Mouse (Mus musculus): ENCODE measurements around the gene Olfr983. TPM values are rescaled to one million over a fixed set of nuclear protein-coding genes. Genes with fewer than 3 reads are reported as not detected.

Olfr983 gene
- total RNA-seq (2021): not detected

DNA sequence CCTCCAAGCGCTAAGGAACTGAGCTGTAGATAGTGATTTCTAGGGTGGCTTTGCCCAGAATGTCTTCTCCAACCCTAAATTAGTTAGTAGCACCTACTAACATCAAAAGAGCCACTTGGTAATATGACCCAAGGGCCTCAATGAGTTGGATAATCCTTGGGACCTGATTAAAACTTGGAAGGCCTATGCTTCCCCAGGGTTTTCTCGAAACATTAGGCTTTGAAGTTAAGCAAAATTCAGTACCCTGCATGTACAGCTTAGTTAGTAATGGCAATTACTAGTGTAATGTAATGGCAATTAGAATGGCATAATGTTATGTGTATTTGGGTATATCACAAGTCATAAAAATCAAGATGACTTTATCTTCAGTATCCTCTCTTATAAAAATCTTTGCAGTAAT lies at the start of gene Olfr983:
TSS of gene Olfr983 (minus strand) at position 101 of the 400 bp plus-strand sequence.
- intact Hi-C loops (cut with DNase I): no loop called here

DNA sequence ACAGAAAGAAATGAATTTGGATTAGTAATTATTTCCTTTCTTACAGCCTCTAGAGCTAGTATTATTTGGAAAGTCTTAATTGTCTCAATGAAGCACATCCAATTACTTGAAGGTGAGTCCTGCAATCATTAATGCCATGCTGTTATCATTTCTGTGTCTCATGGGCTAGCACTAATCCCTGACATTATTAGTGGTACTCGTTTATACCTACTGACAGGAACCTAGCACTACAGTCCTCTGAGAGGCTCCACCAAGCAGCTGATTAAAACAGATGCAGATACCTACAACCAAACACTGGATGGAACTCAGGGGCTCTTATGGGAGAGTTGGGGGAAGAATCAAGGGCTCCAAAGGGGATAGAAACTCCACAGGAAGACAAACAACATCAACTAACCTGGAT lies 48.1 kb upstream of the Olfr983 start:
- intact Hi-C loops (cut with DNase I): no loop called here
- DNase-seq: no peak

More for the DNA sequence above, at the start of gene Olfr983:
- DNase-seq: no peak

DNA sequence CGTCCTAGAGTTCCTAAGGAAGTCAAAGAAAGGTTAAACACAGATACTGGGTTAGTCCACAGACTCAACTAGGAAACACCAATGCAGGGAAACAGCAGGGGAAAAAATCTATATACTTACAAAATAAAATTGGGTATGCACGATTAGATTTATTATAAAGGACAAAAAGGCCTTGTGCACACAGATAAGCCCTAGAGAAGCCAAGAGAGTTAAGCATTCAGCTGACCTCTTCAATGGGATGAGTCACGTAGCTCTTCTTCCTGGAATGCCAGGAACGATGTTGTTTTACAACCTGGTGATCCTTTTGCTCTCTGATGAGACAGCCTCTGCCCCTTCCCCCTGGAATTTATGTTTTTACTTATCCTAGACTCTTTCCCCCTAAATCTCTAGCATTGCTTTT lies 46.1 kb upstream of the Olfr983 start:
- no peak for DNase-seq
- intact Hi-C loops (cut with DNase I): no loop called here

DNA sequence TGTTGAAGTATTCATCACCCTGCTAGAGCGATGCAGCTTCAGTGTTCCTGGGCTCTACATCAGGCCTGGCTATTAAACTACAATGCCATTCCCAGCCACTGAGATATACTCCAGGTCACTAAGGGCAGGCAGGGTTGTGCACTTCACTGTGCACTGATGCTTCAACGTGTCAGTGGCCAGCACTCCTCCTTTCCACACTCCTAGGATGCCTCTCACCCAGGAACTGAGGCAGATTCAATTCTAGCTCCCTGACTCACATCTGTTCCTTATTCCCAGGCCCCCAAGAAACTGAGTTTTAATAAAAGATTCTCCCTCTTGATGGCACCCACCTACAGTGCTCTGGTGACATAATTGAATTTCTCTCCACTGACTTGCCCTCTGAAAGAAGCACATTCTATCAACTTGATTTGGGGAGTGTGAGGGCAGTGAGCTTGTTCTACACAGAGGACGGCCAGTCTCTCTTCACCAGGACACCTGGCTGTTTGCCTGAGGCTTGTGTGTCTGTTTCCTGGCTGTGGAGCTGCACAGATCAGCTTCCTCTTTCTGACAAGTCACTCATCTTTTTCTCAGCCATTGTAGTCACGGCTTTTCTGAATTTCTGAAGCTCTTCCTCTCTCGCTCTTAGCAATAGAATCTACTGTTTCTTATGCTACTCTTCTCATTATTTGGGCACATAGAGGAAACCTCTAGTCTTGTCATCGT lies 43.7 kb upstream of the Olfr983 start:
- peak in 1 of 2 experiments; percentile 9 for DNase-seq
- intact Hi-C loops (cut with DNase I): no loop called here

DNA sequence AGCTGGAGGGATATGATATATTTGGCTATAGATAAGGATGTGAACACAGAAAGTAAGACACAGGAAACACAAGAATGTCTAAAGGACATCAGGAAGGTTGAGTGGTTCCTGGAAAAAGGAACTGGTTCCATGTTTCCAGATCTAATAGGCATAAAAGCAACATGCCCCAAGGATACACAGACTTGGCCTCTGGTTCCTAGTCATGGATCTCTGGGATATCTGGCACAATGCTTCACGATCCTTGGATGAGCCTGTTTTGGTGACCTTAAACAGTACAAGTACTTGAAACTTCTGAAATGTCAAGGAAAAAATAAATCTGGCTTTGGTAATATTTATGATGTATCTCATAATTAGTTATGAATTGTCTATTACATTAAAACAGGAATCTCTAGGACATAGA lies 37.2 kb upstream of the Olfr983 start:
- intact Hi-C loops (cut with DNase I): no loop called here
- no peak for DNase-seq

DNA sequence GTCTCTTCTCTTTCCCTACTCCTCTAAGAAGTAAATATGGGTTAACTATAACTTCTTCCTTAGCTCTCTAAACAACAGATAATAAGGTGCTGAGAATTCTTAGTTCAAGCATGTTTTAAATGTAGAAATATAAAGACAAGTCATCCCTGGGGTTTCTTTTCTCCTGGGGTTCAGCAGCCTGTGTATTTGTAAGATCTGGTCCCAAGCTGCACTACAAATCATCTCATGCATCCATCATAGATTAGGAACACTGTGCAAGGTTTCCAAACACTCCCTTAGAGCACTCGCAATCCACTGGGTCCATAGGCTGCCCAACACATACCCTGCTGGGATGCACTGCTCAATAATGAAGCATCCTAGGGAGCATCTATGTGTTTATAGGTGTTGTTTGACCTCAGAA lies 36.7 kb upstream of the Olfr983 start, which contains the start of gene Olfr985:
TSS of gene Olfr985 (minus strand) at position 101 of the 400 bp plus-strand sequence.
- intact Hi-C loops (cut with DNase I): no loop called here
- DNase-seq: no peak

DNA sequence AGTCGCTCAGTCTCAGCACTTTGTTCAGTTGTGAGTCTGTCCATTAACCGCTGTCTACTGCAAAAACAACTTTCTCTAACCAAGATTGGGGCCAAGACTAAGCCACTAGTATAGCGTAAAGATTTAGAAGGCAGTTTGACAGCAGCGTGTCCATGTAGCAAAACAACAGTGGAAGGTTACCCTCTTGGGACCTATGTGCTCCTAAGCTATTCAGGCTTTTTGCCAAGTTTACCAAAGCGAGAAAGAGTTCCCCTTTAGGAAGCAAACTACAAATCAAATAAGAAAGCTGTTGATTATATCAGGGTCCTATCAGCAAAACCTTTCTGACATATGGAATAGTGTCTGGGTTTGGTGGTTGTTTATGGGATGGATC lies 23.9 kb upstream of the Olfr983 start:
- no peak for DNase-seq
- intact Hi-C loops (cut with DNase I): loop anchor here (5.0 kb wide), 1 partner anchor 75 kb away; the partner anchor contains the start of gene Zfp202

DNA sequence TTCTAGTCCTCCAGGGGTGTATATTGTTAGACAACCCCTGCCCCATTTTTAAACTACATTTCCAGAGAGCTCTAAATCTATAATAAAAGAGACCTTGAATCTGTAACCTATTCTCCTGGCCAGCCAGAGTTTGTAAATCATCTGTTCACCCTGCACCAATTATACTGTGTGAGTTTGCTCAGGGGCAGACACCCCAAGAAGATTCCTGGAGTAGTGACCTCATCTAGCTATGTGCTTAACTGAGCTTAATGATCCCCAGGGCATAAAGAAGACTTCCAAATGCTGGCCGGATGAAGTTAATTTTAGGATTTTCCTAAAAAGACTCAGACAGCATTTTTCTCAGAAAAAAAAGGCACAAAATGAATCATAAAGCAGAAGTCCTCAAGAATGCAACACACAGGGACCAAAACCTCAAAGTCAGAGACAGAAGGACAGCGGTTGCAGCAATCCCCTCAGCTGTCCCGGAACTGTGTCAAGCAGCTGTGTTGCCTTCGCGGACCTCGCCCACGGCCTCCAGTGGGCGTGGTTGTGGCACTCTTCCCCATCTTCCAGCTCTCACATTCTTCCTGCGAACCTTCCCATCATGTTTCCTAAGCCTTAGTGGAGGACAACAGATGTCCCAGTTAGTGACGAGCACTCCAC lies 23.4 kb upstream of the Olfr983 start:
- intact Hi-C loops (cut with DNase I): loop anchor here (5.0 kb wide), 1 partner anchor 76 kb away; the partner anchor contains the start of gene Zfp202

DNA sequence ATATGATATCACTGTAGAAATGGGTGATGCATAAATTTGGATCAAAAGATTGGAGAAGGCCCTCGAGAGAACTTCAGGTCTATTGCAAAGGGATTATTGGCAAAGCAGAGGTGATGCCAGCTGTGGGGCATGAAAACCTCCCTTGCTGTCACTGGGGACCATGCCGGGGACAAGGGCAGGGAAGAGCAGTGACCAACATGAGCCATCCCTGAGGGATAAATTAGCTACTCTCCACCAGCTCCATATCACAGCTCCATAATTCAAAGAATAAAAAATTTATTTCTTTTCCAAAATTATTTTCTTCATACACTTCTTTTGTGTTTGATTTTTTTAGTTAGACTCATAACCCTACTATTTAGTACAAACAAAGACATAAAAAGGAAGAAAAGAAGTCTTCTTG lies 20.7 kb upstream of the Olfr983 start, which contains the start of gene Olfr984:
TSS of gene Olfr984 (minus strand) at position 101 of the 400 bp plus-strand sequence.
- intact Hi-C loops (cut with DNase I): no loop called here
- DNase-seq: no peak

More for the DNA sequence above, 23.4 kb upstream of the Olfr983 start:
- peak; percentile 80 to 81 for DNase-seq

DNA sequence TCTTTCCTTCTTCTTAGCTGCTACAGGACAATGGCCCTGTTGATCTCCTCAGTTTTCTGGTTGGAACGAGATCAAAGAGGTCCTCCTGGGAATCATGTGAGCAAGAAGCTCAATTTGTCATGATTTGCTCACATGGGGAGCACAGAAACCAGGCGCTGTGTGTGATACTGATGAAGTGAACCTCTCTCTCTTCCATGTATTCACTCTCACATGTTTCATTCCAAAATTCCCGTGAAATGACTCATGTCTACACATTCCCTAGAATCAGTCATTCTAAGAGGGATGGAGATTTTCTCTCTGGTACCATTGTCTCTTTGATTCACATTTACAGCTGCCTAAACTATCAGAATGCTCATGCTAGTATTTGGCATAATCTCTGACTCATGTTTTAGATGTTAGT lies 1.4 kb upstream of the Olfr983 start:
- peak in 1 of 2 experiments; percentile 9 for DNase-seq
- intact Hi-C loops (cut with DNase I): no loop called here

DNA sequence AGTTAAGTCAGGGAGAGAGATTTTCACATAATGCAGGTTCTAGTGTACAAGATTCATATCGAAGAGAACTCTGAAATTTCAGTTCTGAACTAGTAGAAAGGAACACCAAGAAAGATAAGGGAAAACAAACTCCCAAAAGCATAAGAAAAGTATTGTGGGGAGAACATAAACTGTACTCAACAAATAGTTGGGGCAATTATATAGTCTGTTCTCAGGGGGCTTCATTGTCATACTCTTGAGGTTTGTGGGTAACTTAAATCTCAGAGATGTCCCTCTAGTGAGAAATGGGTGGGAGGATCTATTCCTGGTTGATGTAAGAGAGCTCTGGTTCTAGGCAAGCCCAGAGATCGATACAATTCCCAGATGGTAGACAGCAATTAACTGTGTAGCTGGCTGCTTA lies 19.9 kb downstream of the Olfr983 start, which contains the start of gene Olfr982:
TSS of gene Olfr982 (plus strand) at position 301 of the 400 bp plus-strand sequence.
- DNase-seq: no peak
- intact Hi-C loops (cut with DNase I): no loop called here

DNA sequence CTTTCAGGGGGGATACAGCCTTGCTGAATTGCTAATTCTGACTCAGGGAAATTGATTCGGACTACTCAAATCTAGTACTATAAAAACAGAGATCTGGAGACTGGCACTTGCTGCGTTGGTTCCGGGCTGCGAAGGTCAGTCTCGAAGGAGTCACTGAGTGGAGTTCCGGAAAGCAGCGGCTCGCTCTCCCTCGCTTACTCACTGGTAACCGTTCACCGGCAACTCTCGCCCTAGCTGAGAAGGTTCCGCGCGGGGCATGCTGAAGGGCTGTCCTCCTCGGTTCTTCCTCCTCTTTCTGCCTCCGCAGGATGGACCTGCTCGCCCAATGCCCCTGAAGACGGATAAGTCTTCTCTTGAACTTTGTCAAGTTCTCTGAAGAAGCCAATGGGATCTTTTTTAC lies 43.3 kb downstream of the Olfr983 start:
- DNase-seq: no peak
- intact Hi-C loops (cut with DNase I): no loop called here

Other genes with a start within 250 kb of the Olfr983 start
- not detected for gene Olfr972, start 227.2 kb downstream of the Olfr983 start, total RNA-seq (2021)
- gene Olfr229, start 186.3 kb downstream of the Olfr983 start, total RNA-seq (2021): not detected
- gene Olfr974, start 156.1 kb downstream of the Olfr983 start, total RNA-seq (2021): not detected
- gene Olfr975, start 141.5 kb downstream of the Olfr983 start, total RNA-seq (2021): not detected
- gene Olfr976, start 132.5 kb downstream of the Olfr983 start, total RNA-seq (2021): not detected
- not detected for gene Olfr978, start 101.5 kb downstream of the Olfr983 start, total RNA-seq (2021)
- not detected for gene Olfr979, start 90.1 kb downstream of the Olfr983 start, total RNA-seq (2021)
- gene Olfr980, start 84.0 kb downstream of the Olfr983 start, total RNA-seq (2021): not detected
- gene Olfr981, start 72.1 kb downstream of the Olfr983 start, total RNA-seq (2021): not detected
- gene Olfr982, start 19.8 kb downstream of the Olfr983 start, total RNA-seq (2021): not detected
- not detected for gene Olfr984, start 20.6 kb upstream of the Olfr983 start, total RNA-seq (2021)
- gene Olfr985, start 36.6 kb upstream of the Olfr983 start, total RNA-seq (2021): not detected
- gene Tmem225, start 54.5 kb upstream of the Olfr983 start, total RNA-seq (2021): not detected
- under 1 TPM in 1 of 2 experiments, not detected in 1; 0.07 TPM for gene Olfr986, start 87.3 kb upstream of the Olfr983 start, total RNA-seq (2021)
- 1 to 10 TPM; 2.9 to 3.3 TPM for gene Zfp202, start 98.7 kb upstream of the Olfr983 start, total RNA-seq (2021)
- gene Scn3b, start 175.6 kb upstream of the Olfr983 start, total RNA-seq (2021): 1 to 10 TPM; 1.3 to 2.1 TPM

Measured in heart, postnatal 10 days (tissue).